Mouse (Mus musculus) myocyte (in vitro differentiated cells): ENCODE data around the gene Pard3b. TPM values are rescaled to one million over a fixed set of nuclear protein-coding genes. Genes with fewer than 3 reads are reported as not detected.
"Not testable (repeated sequence)": the region's sequence is repeated elsewhere in the genome, so short reads cannot be mapped to it uniquely, and the experiment has no call there.

Source experiments
- H3K27me3 ChIP-seq: one replicate; pipeline ENCODE4 v1.6.1; 2011; ENCODE audit not compliant: control insufficient read depth, insufficient read depth, insufficient read length
- H3K36me3 ChIP-seq: one replicate; pipeline ENCODE4 v1.6.1; 2011; ENCODE audit not compliant: control insufficient read depth, insufficient read depth
- H3K4me2 ChIP-seq: one replicate; pipeline ENCODE4 v1.6.1; 2011; ENCODE audit warnings: low read depth, control low read depth
- H3K4me3 ChIP-seq: one replicate; pipeline ENCODE4 v1.5.1; 2011; ENCODE audit warnings: mild to moderate bottlenecking, control low read depth, moderate library complexity
- H3K79me2 ChIP-seq: one replicate; pipeline ENCODE4 v1.6.1; 2011; ENCODE audit not compliant: control insufficient read depth, insufficient read depth
- H3ac ChIP-seq: one replicate; pipeline ENCODE4 v1.6.1; 2011; ENCODE audit not compliant: control insufficient read depth, insufficient read length
- CEBPB ChIP-seq: IDR thresholded peaks from 2 replicates; pipeline ENCODE4 v1.6.1; 2011; ENCODE audit warnings: mild to moderate bottlenecking, moderate library complexity; ENCODE audit not compliant: poor library complexity, insufficient read depth, severe bottlenecking
- E2F4 ChIP-seq: IDR thresholded peaks from one replicate; pipeline ENCODE4 v1.6.1; 2011; ENCODE audit warnings: mild to moderate bottlenecking, control low read depth, moderate library complexity; ENCODE audit not compliant: insufficient read depth
- MAX ChIP-seq: IDR thresholded peaks from one replicate; pipeline ENCODE4 v1.6.1; 2011; ENCODE audit warnings: low read depth, mild to moderate bottlenecking, control low read depth
- MYOD1 ChIP-seq, 3 experiments: IDR thresholded peaks; one replicate each; pipeline ENCODE4 v1.6.1; 2011; ENCODE audit warnings: control low read depth in 2 of 3, low read depth in 2 of 3, mild to moderate bottlenecking in 2 of 3, moderate library complexity in 1 of 3; ENCODE audit not compliant: insufficient read length in 2 of 3, control insufficient read depth in 1 of 3
- MYOG ChIP-seq, 3 experiments: IDR thresholded peaks; one replicate each; pipeline ENCODE4 v1.6.1; 2011; ENCODE audit warnings: control low read depth in 2 of 3, low read depth in 2 of 3, mild to moderate bottlenecking in 2 of 3; ENCODE audit not compliant: insufficient read length in 2 of 3, control insufficient read depth in 1 of 3, insufficient read depth in 1 of 3
- POLR2A ChIP-seq: IDR thresholded peaks from one replicate; pipeline ENCODE4 v1.6.1; 2011; ENCODE audit warnings: low read depth, mild to moderate bottlenecking, control low read depth, moderate library complexity; ENCODE audit not compliant: insufficient read length
- POLR2AphosphoS2 ChIP-seq: IDR thresholded peaks from one replicate; pipeline ENCODE4 v1.6.1; 2011; ENCODE audit warnings: low read depth, control low read depth; ENCODE audit not compliant: insufficient read length
- REST ChIP-seq: IDR thresholded peaks from one replicate; pipeline ENCODE4 v1.6.1; 2011; ENCODE audit warnings: mild to moderate bottlenecking, control low read depth, moderate library complexity; ENCODE audit not compliant: insufficient read depth, insufficient read length
- SRF ChIP-seq: IDR thresholded peaks from one replicate; pipeline ENCODE4 v1.6.1; 2011; ENCODE audit warnings: low read depth; ENCODE audit not compliant: control insufficient read depth, insufficient read length
- TCF12 ChIP-seq: IDR thresholded peaks from one replicate; pipeline ENCODE4 v1.6.1; 2011; ENCODE audit warnings: mild to moderate bottlenecking, control low read depth; ENCODE audit not compliant: poor library complexity, insufficient read depth, severe bottlenecking
- TCF3 ChIP-seq: IDR thresholded peaks from one replicate; pipeline ENCODE4 v1.6.1; 2011; ENCODE audit warnings: low read depth, control low read depth; ENCODE audit not compliant: insufficient read length
- USF1 ChIP-seq: IDR thresholded peaks from one replicate; pipeline ENCODE4 v1.6.1; 2011; ENCODE audit warnings: low read depth, mild to moderate bottlenecking, control low read depth, moderate library complexity
- polyA plus RNA-seq: library from polyadenylated mRNA; unstranded; fragments of >200 nt; fragmentation: generic; extraction: Trizol; gene quantifications from one replicate; pipeline ENCODE4 v1.2.1, GENCODE M21; 2012; ENCODE audit warnings: missing spikeins

The Pard3b gene
- polyA plus RNA-seq, 1 experiment, result 0.17 TPM

DNA sequence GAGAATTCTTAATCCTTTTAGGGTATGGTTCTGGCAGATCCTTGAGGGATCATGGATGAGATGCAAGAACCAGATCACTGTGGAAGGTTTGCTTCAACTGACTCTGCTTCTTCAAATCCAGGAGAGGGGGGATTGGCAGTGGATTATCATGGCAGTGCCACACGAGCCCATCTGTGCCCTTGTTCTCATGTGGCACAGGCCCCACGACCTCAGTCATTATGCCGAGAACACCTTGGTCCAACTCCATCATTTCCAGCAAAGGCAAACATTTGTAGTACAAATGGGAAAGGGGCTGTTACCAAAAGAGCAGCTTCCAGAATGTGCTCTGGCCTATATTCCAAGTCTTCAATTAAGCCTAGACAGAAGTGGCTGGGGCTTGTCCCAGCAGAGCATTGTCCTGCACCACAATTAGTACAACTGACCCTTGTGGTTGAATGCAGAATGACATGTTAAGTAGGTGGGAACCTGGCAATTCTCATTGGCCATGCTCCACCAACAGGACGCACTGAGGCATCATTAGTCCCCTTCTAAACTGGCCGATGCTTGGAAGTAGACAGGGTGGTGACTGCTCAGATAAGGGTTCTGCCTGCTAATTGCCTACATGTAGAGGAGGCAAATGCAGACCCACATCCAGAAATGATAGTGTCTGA, 959.3 kb downstream of the Pard3b start:
- H3ac ChIP-seq, result no peak overlapping the region
- no peak overlapping the region for H3K4me2 ChIP-seq
- H3K79me2 ChIP-seq, result no peaks in the 10 kb centered on the region
- no peak for TF ChIP-seq TCF3
- no peak for TF ChIP-seq TCF12
- TF ChIP-seq SRF, result no peak
- TF ChIP-seq USF1, result no peak
- no peak for TF ChIP-seq MAX
- H3K36me3 ChIP-seq, result no peaks in the 10 kb centered on the region
- no peak overlapping the region for H3K4me3 ChIP-seq
- no peaks in the 10 kb centered on the region for H3K27me3 ChIP-seq

DNA sequence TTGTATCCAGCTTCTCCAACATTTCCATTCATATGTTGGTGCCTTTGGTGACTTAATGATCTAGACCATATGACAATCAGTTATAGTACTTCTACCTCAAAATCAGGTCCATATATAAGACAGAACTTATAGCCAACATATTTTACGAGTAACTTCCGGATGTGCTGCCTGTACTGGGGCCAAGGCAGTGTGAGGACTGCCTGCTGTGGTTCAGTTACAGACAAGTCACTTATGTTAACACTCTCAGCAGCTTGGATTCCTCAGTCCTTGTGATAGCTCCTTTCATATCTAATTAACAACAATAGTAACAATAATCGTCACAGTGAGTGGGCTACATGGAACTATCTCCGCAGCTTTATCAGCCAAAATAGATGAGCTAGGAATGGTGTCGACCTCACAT, 959.9 kb downstream of the Pard3b start:
- no peak overlapping the region for H3ac ChIP-seq
- H3K4me3 ChIP-seq, result no peak overlapping the region
- no peak overlapping the region for H3K4me2 ChIP-seq
- H3K79me2 ChIP-seq, result no peaks in the 10 kb centered on the region
- no peak for TF ChIP-seq TCF12
- H3K36me3 ChIP-seq, result no peaks in the 10 kb centered on the region
- H3K27me3 ChIP-seq, result no peaks in the 10 kb centered on the region

DNA sequence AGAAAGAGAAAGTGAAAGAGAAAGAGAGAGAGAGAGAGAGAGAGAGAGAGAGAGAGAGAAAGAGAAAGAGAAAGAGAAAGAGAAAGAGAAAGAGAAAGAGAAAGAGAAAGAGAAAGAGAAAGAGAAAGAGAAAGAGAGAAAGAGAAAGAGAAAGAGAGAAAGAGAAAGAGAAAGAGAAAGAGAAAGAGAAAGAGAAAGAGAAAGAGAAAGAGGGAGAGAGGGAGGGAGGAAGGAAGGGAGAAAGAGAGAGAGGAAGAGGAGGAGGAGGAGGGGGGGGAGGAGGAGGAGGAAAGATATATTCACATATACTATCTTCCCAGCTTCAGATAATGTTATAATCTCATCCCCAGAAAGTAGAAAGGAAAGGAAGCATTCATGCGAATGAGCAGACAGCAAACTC, 966.0 kb downstream of the Pard3b start:
- H3K36me3 ChIP-seq, H3K27me3 ChIP-seq, H3K4me3 ChIP-seq, H3K4me2 ChIP-seq, H3K79me2 ChIP-seq, H3ac ChIP-seq: not testable (repeated sequence)

DNA sequence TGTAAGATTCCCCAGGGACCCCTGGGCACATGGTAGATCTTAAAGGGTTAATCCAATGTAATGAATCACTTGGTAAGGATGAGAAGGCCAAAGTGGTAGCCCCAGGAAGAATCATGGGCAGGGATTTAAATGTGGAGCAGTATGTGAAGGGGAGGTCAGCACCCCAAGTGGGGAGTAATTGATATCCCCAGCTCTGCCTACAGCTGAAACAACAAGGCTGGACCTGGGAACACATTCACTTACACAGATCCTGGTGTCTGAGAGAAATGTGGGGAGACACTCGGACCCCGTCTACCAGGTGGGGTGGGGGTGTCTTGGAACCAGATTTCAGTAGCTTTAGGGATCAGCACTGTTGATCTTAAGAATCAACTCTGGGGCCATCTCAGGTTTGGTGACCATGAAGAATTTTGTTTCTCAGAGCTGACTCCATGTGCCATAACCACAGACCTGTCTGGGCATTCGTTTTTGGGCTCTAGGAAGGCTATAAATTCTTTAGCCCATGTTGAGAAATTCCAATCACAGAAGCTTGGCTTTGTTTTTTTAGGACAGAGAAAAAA, 979.6 kb downstream of the Pard3b start:
- TF ChIP-seq MYOG (IDR thresholded peaks at IDR 0.05; ENCODE audit: control insufficient read depth in 1 of 3, insufficient read depth in 1 of 3, insufficient read length in 2 of 3, low read depth in 2 of 3), result no peak
- no peak for TF ChIP-seq TCF3
- TF ChIP-seq POLR2AphosphoS2, result no peak
- no peak for TF ChIP-seq REST
- TF ChIP-seq USF1, result no peak
- TF ChIP-seq CEBPB, result no peak
- no peak for TF ChIP-seq TCF12
- no peak for TF ChIP-seq SRF
- no peak for TF ChIP-seq MYOD1 (IDR thresholded peaks at IDR 0.05; ENCODE audit: control insufficient read depth in 1 of 3, insufficient read length in 2 of 3, low read depth in 2 of 3)
- no peak for TF ChIP-seq POLR2A
- no peak for TF ChIP-seq E2F4
- H3ac ChIP-seq, result no peak overlapping the region
- no peak overlapping the region for H3K4me3 ChIP-seq
- no peak overlapping the region for H3K4me2 ChIP-seq
- no peaks in the 10 kb centered on the region for H3K36me3 ChIP-seq
- H3K79me2 ChIP-seq, result no peaks in the 10 kb centered on the region
- H3K27me3 ChIP-seq, result no peaks in the 10 kb centered on the region

DNA sequence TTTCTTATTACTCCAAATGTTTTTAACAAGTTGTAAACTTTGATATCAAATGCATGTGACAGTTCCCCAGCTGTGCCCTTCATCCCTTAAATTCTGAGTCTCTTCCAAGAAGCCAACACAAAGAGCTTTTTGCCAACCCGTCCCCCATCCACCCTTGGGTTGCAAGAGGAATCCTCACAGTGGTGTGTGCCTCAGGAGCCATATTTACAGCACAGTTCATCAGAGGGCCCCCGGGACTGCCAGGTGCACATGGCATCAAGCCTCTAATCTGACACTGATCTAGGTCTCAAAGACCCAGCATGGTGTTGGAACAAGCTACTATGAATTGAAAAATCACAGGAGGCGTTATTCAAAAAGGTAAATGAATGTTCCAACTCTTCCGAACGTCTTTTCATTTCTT, 980.8 kb downstream of the Pard3b start:
- Histone ChIP-seq H3ac (no peak overlapping the region), H3K4me2 (no peak overlapping the region), H3K27me3 (no peaks in the 10 kb centered on the region), H3K4me3 (no peak overlapping the region), H3K79me2 (no peaks in the 10 kb centered on the region), H3K36me3 (no peaks in the 10 kb centered on the region)
- no peak for TF ChIP-seq MYOD1 (IDR thresholded peaks at IDR 0.05; ENCODE audit: control insufficient read depth in 1 of 3, insufficient read length in 2 of 3, low read depth in 2 of 3)
- no peak for TF ChIP-seq CEBPB
- TF ChIP-seq TCF3, result no peak
- no peak for TF ChIP-seq POLR2A
- TF ChIP-seq TCF12, result no peak
- no peak for TF ChIP-seq MYOG (IDR thresholded peaks at IDR 0.05; ENCODE audit: control insufficient read depth in 1 of 3, insufficient read depth in 1 of 3, insufficient read length in 2 of 3, low read depth in 2 of 3)
- no peak for TF ChIP-seq REST
- no peak for TF ChIP-seq SRF
- TF ChIP-seq MAX, result no peak
- TF ChIP-seq USF1, result no peak

DNA sequence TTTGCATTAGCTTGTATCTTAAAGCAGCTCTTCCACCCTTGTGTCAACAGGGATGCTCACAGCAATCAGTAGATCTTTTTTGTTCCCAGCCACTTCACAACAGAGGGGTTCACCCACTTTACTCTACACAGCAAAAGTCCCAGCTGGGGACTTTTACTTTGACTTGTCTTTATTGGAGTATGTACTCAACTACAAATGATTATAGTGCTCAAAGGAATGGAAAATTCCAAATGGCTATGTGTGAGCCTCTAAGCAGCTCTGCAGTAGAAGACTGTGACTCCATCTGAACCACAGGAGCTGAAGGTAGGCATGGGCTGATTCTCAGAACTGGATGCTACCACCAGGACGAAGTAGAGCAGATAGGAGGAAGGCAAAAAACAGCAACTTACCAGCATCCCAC, 983.8 kb downstream of the Pard3b start:
- no peaks in the 10 kb centered on the region for H3K36me3 ChIP-seq
- no peaks in the 10 kb centered on the region for H3K79me2 ChIP-seq
- H3K27me3 ChIP-seq, result no peaks in the 10 kb centered on the region
- H3K4me3 ChIP-seq, result no peak overlapping the region
- H3ac ChIP-seq, result no peak overlapping the region
- TF ChIP-seq POLR2AphosphoS2 (no peak), MYOD1 (IDR thresholded peaks at IDR 0.05; ENCODE audit: control insufficient read depth in 1 of 3, insufficient read length in 2 of 3, low read depth in 2 of 3) (no peak), SRF (no peak), MAX (no peak), CEBPB (no peak), POLR2A (no peak), REST (no peak), E2F4 (no peak), TCF3 (no peak), MYOG (IDR thresholded peaks at IDR 0.05; ENCODE audit: control insufficient read depth in 1 of 3, insufficient read depth in 1 of 3, insufficient read length in 2 of 3, low read depth in 2 of 3) (no peak), TCF12 (no peak), USF1 (no peak)
- H3K4me2 ChIP-seq, result no peak overlapping the region
